Mouse (Mus musculus) spleen, adult 2 months (tissue): ENCODE measurements around the gene Cdk17. TPM values are rescaled to one million over a fixed set of nuclear protein-coding genes. Genes with fewer than 3 reads are reported as not detected.

ENCODE experiments used
- DNase-seq, 2 experiments: peaks; one replicate each; pipeline versions ENCODE4 v3.0.0 to v3.0.0-alpha.2; 2012 to 2021; ENCODE audit warnings: low spot score in 2 of 2, low read depth in 1 of 2
- H3K27ac ChIP-seq: fragments of 200-500 bp; 2 replicates; pipeline ENCODE4 v1.5.1; 2012; ENCODE audit warnings: low read length, inconsistent platforms; ENCODE audit not compliant: insufficient read depth
- H3K27me3 ChIP-seq: fragments of 200-500 bp; 2 replicates; pipeline ENCODE4 v1.6.1; 2012; ENCODE audit warnings: mild to moderate bottlenecking, moderate library complexity, low read length, inconsistent platforms; ENCODE audit not compliant: control insufficient read depth, insufficient read depth
- H3K36me3 ChIP-seq: fragments of 200-500 bp; 2 replicates; pipeline ENCODE4 v1.6.1; 2012; ENCODE audit warnings: mild to moderate bottlenecking, low read length, inconsistent platforms; ENCODE audit not compliant: control insufficient read depth, insufficient read depth
- H3K4me1 ChIP-seq: fragments of 200-500 bp; 2 replicates; pipeline ENCODE4 v1.6.1; 2011; ENCODE audit warnings: inconsistent platforms; ENCODE audit not compliant: control insufficient read depth, insufficient read depth, insufficient read length
- H3K4me3 ChIP-seq: fragments of 200-500 bp; 2 replicates; pipeline ENCODE4 v1.5.1; 2011; ENCODE audit warnings: mild to moderate bottlenecking, inconsistent platforms; ENCODE audit not compliant: insufficient read depth, insufficient read length; ENCODE audit errors: extremely low read depth
- CTCF ChIP-seq: fragments of 200-500 bp; IDR thresholded peaks from 2 replicates; pipeline ENCODE4 v1.5.1; 2011; ENCODE audit warnings: mild to moderate bottlenecking, inconsistent platforms; ENCODE audit not compliant: insufficient read depth, insufficient read length, insufficient replicate concordance; ENCODE audit errors: extremely low read depth
- POLR2A ChIP-seq: fragments of 200-500 bp; IDR thresholded peaks from 2 replicates; pipeline ENCODE4 v1.6.1; 2011; ENCODE audit warnings: low read depth, low read length, inconsistent platforms
- WGBS: fragments of 180-500 bp; shearing (Covaris S2); methylation state at CpG from one replicate; pipeline ENCODE4 v1.1.7; 2018; 5-methylcytosine and 5-hydroxymethylcytosine counted together
- polyA plus RNA-seq: library from polyadenylated mRNA; depleted of rRNA; stranded (reverse); fragments of >200 nt; gene quantifications from 2 replicates; pipeline ENCODE4 v1.2.3, GENCODE M21; 2012

The Cdk17 gene
- polyA plus RNA-seq, 1 experiment: 27.3 TPM

- no peaks in the 10 kb centered on the region for H3K27me3 ChIP-seq
- no peak overlapping the region for H3K27ac ChIP-seq
- peaks cover 20% of the 10 kb centered on the region for H3K36me3 ChIP-seq
- no peak overlapping the region for H3K4me3 ChIP-seq
- 86% methylated on average over 6 of the region's 6 CpGs for WGBS
- TF ChIP-seq POLR2A (no peak), CTCF (no peak)
- DNase-seq: no peak
- no peaks in the 10 kb centered on the region for H3K4me1 ChIP-seq
Observed at GRCm38 (mm10) chr10:93247902-93248301, 87.2 kb downstream of the Cdk17 start.

- DNase-seq: no peak
- WGBS: 92% methylated on average over 8 of the region's 8 CpGs
- Histone ChIP-seq H3K4me3 (no peak overlapping the region), H3K4me1 (no peaks in the 10 kb centered on the region), H3K36me3 (peaks cover 19% of the 10 kb centered on the region), H3K27me3 (no peaks in the 10 kb centered on the region), H3K27ac (no peak overlapping the region)
- TF ChIP-seq POLR2A (no peak), CTCF (no peak)
Observed at GRCm38 (mm10) chr10:93248416-93248815, 87.7 kb downstream of the Cdk17 start.

- no peaks in the 10 kb centered on the region for H3K4me1 ChIP-seq
- H3K36me3 ChIP-seq: peaks cover 21% of the 10 kb centered on the region
- TF ChIP-seq POLR2A: no peak
- no peak for TF ChIP-seq CTCF
- DNase-seq: no peak
- no peak overlapping the region for H3K27ac ChIP-seq
- 92% methylated on average over 7 of the region's 7 CpGs for WGBS
- H3K4me3 ChIP-seq: no peak overlapping the region
- H3K27me3 ChIP-seq: no peaks in the 10 kb centered on the region
Observed at GRCm38 (mm10) chr10:93249901-93250300, 89.2 kb downstream of the Cdk17 start.

GRCm38 (mm10) chr10:93250436-93251317 lies 90.0 kb downstream of the Cdk17 start:
- Histone ChIP-seq H3K27me3 (no peaks in the 10 kb centered on the region), H3K27ac (no peak overlapping the region), H3K4me3 (no peak overlapping the region), H3K36me3 (peaks cover 21% of the 10 kb centered on the region), H3K4me1 (no peaks in the 10 kb centered on the region)
- 90% methylated on average over 24 of the region's 24 CpGs for WGBS
- DNase-seq: no peak
- TF ChIP-seq POLR2A (no peak), CTCF (no peak)

- Histone ChIP-seq H3K27me3 (no peaks in the 10 kb centered on the region), H3K4me1 (no peaks in the 10 kb centered on the region), H3K27ac (no peak overlapping the region), H3K36me3 (peaks cover 20% of the 10 kb centered on the region), H3K4me3 (no peak overlapping the region)
- WGBS: 94% methylated on average over 8 of the region's 8 CpGs
- DNase-seq: no peak
- TF ChIP-seq POLR2A (no peak), CTCF (no peak)
Observed at GRCm38 (mm10) chr10:93251426-93251825, 90.8 kb downstream of the Cdk17 start.

- no peak for DNase-seq
- 96% methylated on average over 2 of the region's 2 CpGs for WGBS
- TF ChIP-seq POLR2A (no peak), CTCF (no peak)
- Histone ChIP-seq H3K27me3 (no peaks in the 10 kb centered on the region), H3K36me3 (peaks cover 17% of the 10 kb centered on the region), H3K4me1 (no peaks in the 10 kb centered on the region), H3K27ac (no peak overlapping the region), H3K4me3 (no peak overlapping the region)
Observed at GRCm38 (mm10) chr10:93252661-93253060, 92.0 kb downstream of the Cdk17 start.

- Histone ChIP-seq H3K36me3 (peaks cover 13% of the 10 kb centered on the region), H3K4me3 (no peak overlapping the region), H3K27me3 (no peaks in the 10 kb centered on the region), H3K27ac (no peak overlapping the region), H3K4me1 (no peaks in the 10 kb centered on the region)
- TF ChIP-seq CTCF (no peak), POLR2A (no peak)
- WGBS: 92% methylated on average over 6 of the region's 6 CpGs
- no peak for DNase-seq
Observed at GRCm38 (mm10) chr10:93253156-93253555, 92.5 kb downstream of the Cdk17 start.
